Mouse (Mus musculus) stomach, postnatal 0 days (tissue): ENCODE measurements around the gene Ly6g6d.

Experiments
- CTCF ChIP-seq: IDR thresholded peaks from 2 replicates; pipeline ENCODE4 v1.5.1; 2016; ENCODE audit warnings: antibody characterized with exemption, low read depth, mild to moderate bottlenecking, moderate library complexity
- EP300 ChIP-seq: optimal IDR thresholded peaks from 2 replicates; pipeline ENCODE3; 2016; ENCODE audit warnings: antibody characterized with exemption

DNA sequence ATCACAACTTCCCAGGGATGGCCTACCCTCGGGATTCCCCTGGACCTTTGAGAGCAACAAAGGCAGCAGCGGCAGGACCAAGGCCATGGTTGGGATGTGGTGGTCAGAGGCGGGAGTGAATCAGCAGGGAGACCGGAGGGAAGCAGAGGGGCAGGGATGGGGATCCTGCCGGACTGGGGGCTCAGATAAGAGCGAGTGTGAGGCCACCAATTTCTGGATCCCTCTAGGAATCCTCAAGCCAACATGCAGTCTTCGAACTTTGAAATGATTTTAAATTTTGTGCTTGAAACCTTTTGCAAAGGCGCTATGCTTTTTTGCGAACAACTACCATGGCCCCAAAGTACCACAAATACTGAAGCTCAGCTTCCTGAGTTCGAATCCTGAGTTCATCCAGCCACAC lies 11.8 kb downstream of the Ly6g6d start, which contains the start of gene Mpig6b:
- TF ChIP-seq CTCF = no peak
- no peak for TF ChIP-seq EP300
